Mouse (Mus musculus) liver, embryonic 11.5 days (tissue): ENCODE results near the gene Fance. TPM values are rescaled to one million over a fixed set of nuclear protein-coding genes. Genes with fewer than 3 reads are reported as not detected.

Source experiments
- ATAC-seq: fragments of 200-750 bp; cut with Nextera tagmentation; replicated peaks from 2 replicates; pipeline ENCODE4 v1.8.0; 2017; ENCODE audit warnings: moderate number of reproducible peaks, mild to moderate bottlenecking, moderate TSS enrichment, moderate library complexity; ENCODE audit not compliant: low FRiP score
- DNase-seq: peaks from one replicate; pipeline ENCODE4 v3.0.0-alpha.2; 2017; ENCODE audit warnings: low spot score
- H3K27ac ChIP-seq: fragments of 300-500 bp; sonication (generic); 2 replicates; pipeline ENCODE4 v1.5.1; 2014; ENCODE audit warnings: mild to moderate bottlenecking, low read depth, low read length, control low read depth
- H3K27me3 ChIP-seq: fragments of 300-500 bp; sonication (generic); replicated peaks from 2 replicates; pipeline ENCODE4 v1.6.1; 2014; ENCODE audit warnings: low read length, mixed read lengths; ENCODE audit not compliant: control insufficient read depth, insufficient read depth
- H3K36me3 ChIP-seq: fragments of 300-500 bp; sonication (generic); 2 replicates; pipeline ENCODE4 v1.6.1; 2014; ENCODE audit warnings: mild to moderate bottlenecking, low read length, moderate library complexity, mixed read lengths; ENCODE audit not compliant: control insufficient read depth, insufficient read depth
- H3K4me1 ChIP-seq: fragments of 300-500 bp; sonication (generic); replicated peaks from 2 replicates; pipeline ENCODE4 v1.6.1; 2014; ENCODE audit warnings: low read length, mixed read lengths; ENCODE audit not compliant: control insufficient read depth, insufficient read depth
- H3K4me2 ChIP-seq: fragments of 300-500 bp; sonication (generic); 2 replicates; pipeline ENCODE4 v1.6.1; 2014; ENCODE audit warnings: mild to moderate bottlenecking, control low read depth, moderate library complexity
- H3K4me3 ChIP-seq: fragments of 300-500 bp; sonication (generic); 2 replicates; pipeline ENCODE4 v1.5.1; 2014; ENCODE audit warnings: low read depth, low read length, control low read depth
- H3K9ac ChIP-seq: fragments of 300-500 bp; sonication (generic); 2 replicates; pipeline ENCODE4 v1.6.1; 2014; ENCODE audit warnings: low read depth, low read length, control low read depth
- H3K9me3 ChIP-seq: fragments of 300-500 bp; sonication (generic); 2 replicates; pipeline ENCODE4 v1.6.1; 2016; ENCODE audit warnings: low read length, inconsistent platforms, mixed read lengths; ENCODE audit not compliant: control insufficient read depth
- WGBS: fragments of 180-500 bp; shearing (Covaris S2); extraction: QIAGEN DNeasy Blood & Tissue Kit; methylation state at CpG from one replicate; pipeline ENCODE4 v1.1.7; 2014; 5-methylcytosine and 5-hydroxymethylcytosine counted together
- polyA plus RNA-seq: library from polyadenylated mRNA; unstranded; fragments of >200 nt; fragmentation: Nextera tagmentation; extraction: Ambion mirVana; gene quantifications from 2 replicates; pipeline ENCODE4 v1.2.1, GENCODE M21; 2014

Fance gene
- polyA plus RNA-seq, 1 experiment from 2014 or later: 31.1 TPM

DNA sequence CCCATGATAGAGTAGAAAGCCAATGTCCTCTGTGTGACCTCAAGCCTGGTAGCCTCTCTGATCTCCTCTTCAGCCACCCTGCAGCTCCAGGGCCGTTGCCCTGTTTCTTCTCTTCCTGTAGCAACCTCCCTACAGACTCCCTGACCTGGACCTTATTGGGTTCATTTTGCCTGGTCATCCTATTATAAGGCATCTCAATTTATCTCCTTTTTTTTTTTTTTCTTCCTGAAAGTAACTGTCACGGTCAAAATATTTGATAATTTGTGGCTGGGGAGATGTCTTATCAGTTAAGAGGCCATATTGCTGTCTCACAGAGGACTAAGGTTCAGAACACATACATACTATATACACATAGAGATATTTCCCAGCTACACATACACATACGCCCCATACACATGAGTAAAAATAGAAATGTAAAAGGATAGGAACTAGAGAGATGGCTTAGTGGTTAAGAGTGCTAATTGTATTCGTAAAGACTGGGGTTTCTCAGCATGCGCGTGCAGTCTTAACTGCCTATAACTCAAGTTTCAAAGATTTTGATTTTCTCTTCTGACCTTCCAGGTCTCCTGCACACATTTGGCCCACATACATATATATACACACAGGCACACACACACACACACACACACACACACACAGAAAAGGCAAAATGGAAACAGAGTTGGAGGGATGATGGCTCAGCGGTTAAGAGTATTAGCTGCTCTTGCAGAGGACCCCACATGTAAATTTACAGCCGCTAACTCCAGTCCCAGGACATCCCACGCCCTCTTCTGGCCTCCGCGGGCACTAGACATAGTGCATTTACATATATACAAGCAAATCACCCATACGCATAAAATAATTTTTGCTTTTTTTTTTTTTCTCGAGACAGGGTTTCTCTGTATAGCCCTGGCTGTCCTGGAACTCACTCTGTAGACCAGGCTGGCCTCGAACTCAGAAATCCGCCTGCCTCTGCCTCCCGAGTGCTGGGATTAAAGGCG, 797 bp upstream of the Fance start:
- Histone ChIP-seq H3K9ac (peak overlapping the region; percentile 46; the same call in 1 of the 2 replicates), H3K36me3 (peaks cover 13% of the 10 kb centered on the region; the same call in 1 of the 2 replicates), H3K4me3 (peak overlapping the region; percentile 85), H3K9me3 (no peaks in the 10 kb centered on the region), H3K27me3 (no peaks in the 10 kb centered on the region), H3K4me1 (peaks cover 33% of the 10 kb centered on the region), H3K4me2 (peak overlapping the region; percentile 89), H3K27ac (peak overlapping the region; percentile 74)
- DNase-seq (no peak), ATAC-seq (peak; percentile 10)
- 17% methylated on average over 17 of the region's 17 CpGs for WGBS

DNA sequence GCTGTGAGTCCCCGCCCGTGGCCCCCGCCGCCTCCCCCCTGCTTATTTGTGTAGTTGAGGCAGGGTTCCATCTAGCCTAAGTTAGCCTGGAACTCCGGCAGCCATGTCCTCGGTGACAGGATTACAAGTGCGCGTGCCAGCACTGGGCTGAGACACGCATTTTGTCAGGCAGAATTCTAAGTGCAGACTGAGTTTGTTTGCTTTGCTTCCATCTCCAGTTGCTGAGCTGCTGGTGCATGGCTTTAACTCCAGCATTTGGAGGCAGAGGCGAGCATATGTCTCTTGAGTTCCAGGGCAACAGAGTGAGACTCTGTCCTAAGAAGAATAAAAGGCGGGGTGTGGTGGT, 534 bp downstream of the Fance start:
- no peaks in the 10 kb centered on the region for H3K9me3 ChIP-seq
- 3% methylated on average over 11 of the region's 11 CpGs for WGBS
- peak overlapping the region; percentile 85 for H3K4me3 ChIP-seq
- H3K4me2 ChIP-seq: peak overlapping the region; percentile 89
- no peaks in the 10 kb centered on the region for H3K27me3 ChIP-seq
- H3K9ac ChIP-seq: peak overlapping the region; percentile 88
- peaks cover 35% of the 10 kb centered on the region for H3K4me1 ChIP-seq
- ATAC-seq (peak; percentile 25), DNase-seq (no peak)
- peak overlapping the region; percentile 91 for H3K27ac ChIP-seq
- peaks cover 17% of the 10 kb centered on the region; the same call in 1 of the 2 replicates for H3K36me3 ChIP-seq

DNA sequence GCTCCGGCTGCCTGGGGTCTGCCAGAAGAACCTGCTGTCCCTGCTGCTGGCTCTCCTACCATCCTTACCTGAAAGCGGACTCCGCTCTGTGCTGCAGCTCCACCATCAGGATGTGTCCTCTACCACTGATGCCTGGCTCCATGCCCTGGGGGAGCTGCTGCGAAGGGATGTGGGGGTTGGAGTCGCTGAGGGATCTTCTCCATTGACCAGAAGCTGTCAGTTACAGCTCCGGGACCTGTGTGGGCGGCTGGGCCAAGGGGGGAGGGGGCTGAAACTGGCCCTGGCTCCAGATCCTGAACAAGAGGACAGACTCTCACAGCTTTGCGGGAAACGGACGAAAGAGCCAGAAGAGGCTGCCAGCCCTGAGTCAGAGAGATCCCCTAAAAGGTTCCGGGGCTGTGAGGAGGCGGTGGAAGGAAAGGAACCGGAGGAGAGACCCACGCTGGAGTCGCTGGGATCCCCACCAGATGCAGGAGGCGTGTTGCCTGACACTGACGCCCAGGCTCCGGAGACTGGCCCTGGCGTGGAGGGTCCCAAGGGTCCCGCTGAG, 2.4 kb downstream of the Fance start:
- peaks cover 35% of the 10 kb centered on the region for H3K4me1 ChIP-seq
- 92% methylated on average over 20 of the region's 20 CpGs for WGBS

DNA sequence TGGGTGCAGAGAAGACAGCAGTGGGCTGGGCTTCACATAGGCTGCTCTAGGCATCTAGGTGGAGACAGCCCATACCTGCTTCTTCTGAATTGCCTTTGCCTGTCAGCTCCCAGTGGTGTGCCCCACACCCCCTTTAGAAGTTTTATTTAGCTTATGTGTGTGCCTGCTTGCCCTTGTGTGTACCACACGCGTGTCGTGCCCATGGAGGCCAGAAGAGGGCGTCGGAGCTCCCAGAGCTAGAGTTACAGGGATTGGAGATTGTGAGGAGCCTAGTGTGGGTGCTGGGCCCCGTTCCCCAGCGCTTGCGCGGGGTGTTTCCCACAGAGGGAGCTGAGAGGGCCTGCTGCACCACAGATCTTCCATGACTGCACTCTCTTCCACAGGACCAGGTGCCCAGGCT, 3.2 kb downstream of the Fance start:
- DNase-seq (no peak), ATAC-seq (no peak)
- H3K36me3 ChIP-seq: peaks cover 25% of the 10 kb centered on the region
- peaks cover 35% of the 10 kb centered on the region for H3K4me1 ChIP-seq
- no peak overlapping the region for H3K4me2 ChIP-seq
- H3K9ac ChIP-seq: no peak overlapping the region
- no peak overlapping the region for H3K27ac ChIP-seq
- H3K27me3 ChIP-seq: no peaks in the 10 kb centered on the region
- H3K4me3 ChIP-seq: no peak overlapping the region
- H3K9me3 ChIP-seq: no peaks in the 10 kb centered on the region
- 89% methylated on average over 9 of the region's 9 CpGs for WGBS

More for the DNA sequence above, 2.4 kb downstream of the Fance start:
- H3K9ac ChIP-seq: no peak overlapping the region; the same call in 1 of the 2 replicates
- H3K27ac ChIP-seq: no peak overlapping the region
- H3K9me3 ChIP-seq: no peaks in the 10 kb centered on the region
- no peaks in the 10 kb centered on the region for H3K27me3 ChIP-seq
- H3K36me3 ChIP-seq: peaks cover 21% of the 10 kb centered on the region; the same call in 1 of the 2 replicates
- no peak overlapping the region for H3K4me3 ChIP-seq
- DNase-seq: no peak
- ATAC-seq: no peak
- H3K4me2 ChIP-seq: no peak overlapping the region; the same call in 1 of the 2 replicates

DNA sequence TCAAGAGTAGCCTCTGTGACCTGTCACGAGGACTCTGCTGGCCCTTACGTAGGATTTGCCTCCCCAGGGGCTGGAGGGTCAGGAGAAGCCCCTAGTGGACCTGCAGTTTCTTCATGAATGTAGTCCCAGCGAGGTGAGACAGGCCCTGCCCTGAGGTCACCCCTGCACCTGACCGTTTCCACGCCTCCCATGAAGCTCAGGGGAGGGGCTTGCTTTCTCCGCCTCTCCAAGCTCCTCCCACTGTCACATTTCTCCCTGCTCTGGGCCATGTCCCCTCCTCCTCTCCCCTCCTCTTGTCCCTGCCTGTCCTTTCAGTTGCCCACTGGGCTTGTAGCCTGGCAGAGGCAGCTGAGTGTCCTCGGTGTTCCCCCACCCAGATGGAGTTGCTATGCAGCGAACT, 3.8 kb downstream of the Fance start:
- peaks cover 25% of the 10 kb centered on the region for H3K36me3 ChIP-seq
- no peak overlapping the region for H3K4me3 ChIP-seq
- no peak for DNase-seq
- H3K27ac ChIP-seq: no peak overlapping the region
- H3K4me2 ChIP-seq: no peak overlapping the region
- WGBS: 62% methylated on average over 8 of the region's 8 CpGs
- H3K27me3 ChIP-seq: no peaks in the 10 kb centered on the region
- H3K9me3 ChIP-seq: no peaks in the 10 kb centered on the region
- no peak for ATAC-seq
- H3K4me1 ChIP-seq: peaks cover 34% of the 10 kb centered on the region
- no peak overlapping the region for H3K9ac ChIP-seq

DNA sequence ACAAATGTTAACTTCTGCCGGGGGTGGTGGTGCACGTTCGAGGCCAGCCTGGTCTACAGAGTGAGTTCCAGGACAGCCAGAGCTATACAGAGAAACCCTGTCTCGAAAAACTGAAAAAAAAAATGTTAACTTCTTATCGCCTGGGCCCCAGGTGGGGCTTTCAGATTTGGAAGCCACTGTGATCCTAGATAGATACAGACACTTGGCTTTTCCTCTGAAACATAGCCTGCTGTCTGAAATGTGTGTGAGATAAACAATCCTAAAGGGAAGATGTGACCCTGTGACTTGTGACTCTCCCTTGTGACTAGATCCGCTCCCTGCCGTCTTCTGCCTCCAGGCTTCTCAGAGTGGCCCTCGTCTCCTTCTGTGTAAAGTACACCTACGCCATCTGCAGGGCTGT, 4.4 kb downstream of the Fance start:
- no peak overlapping the region for H3K4me2 ChIP-seq
- H3K36me3 ChIP-seq: peaks cover 25% of the 10 kb centered on the region
- 68% methylated on average over 9 of the region's 9 CpGs for WGBS
- no peaks in the 10 kb centered on the region for H3K9me3 ChIP-seq
- no peak for DNase-seq
- H3K4me3 ChIP-seq: no peak overlapping the region
- 0 out of 2 replicates have a peak, but pooled peaks have one; percentile 11 for ATAC-seq
- peaks cover 30% of the 10 kb centered on the region for H3K4me1 ChIP-seq
- no peak overlapping the region; the same call in 1 of the 2 replicates for H3K27ac ChIP-seq
- H3K9ac ChIP-seq: no peak overlapping the region
- H3K27me3 ChIP-seq: no peaks in the 10 kb centered on the region

DNA sequence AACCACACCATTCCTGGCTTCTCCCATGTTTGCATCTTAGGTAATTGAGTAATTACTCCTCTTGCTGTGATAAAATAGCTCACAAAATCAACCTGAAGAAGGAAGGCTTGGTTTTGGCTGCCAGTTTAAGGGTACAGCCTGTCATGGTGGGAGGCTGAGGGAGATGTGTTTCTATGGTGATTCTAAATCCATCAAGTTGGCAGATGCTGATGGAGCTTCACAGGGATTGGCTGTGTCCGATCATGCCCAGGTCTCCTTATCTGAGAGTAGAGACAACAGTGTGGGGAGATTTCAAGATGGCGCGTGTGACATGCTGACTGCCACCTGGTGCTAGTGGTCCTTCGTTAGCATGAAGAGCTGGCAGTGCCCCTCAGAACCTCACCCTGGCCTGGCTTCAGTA, 8.4 kb downstream of the Fance start:
- no peaks in the 10 kb centered on the region for H3K27me3 ChIP-seq
- peaks cover 25% of the 10 kb centered on the region for H3K36me3 ChIP-seq
- no peak for ATAC-seq

DNA sequence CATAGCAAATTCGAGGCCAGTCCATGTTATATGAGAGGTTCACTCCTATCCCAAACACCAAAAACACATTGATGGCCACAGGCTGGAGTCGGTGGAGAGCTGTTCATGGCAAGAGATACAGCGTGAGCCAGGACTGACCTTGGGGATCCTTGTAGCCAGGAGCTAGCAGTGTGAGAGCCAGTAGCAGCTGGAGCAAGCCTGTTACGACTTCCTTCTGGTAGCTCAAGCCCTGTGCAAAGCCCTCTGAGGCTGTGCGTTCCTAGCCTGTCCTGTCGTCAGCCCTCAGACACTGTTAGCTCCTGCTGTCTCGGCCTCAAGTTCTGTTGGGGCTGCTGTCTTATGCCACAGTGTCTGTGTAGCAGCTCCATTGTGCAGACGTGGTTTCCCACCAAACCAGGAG, 10.5 kb downstream of the Fance start:
- whole genome bisulfite sequencing: 90% methylated on average over 8 of the region's 8 CpGs
- DNase-seq (no peak), ATAC-seq (no peak)
- Histone ChIP-seq H3K27me3 (no peaks in the 10 kb centered on the region), H3K9me3 (no peaks in the 10 kb centered on the region), H3K9ac (no peak overlapping the region), H3K4me2 (no peak overlapping the region), H3K36me3 (peaks cover 21% of the 10 kb centered on the region), H3K4me3 (no peak overlapping the region), H3K4me1 (peaks cover 10% of the 10 kb centered on the region), H3K27ac (no peak overlapping the region)

More for the DNA sequence above, 8.4 kb downstream of the Fance start:
- H3K27ac ChIP-seq: no peak overlapping the region
- H3K4me2 ChIP-seq: no peak overlapping the region
- no peaks in the 10 kb centered on the region for H3K9me3 ChIP-seq
- no peak overlapping the region for H3K4me3 ChIP-seq
- peaks cover 12% of the 10 kb centered on the region for H3K4me1 ChIP-seq
- no peak for DNase-seq
- no peak overlapping the region for H3K9ac ChIP-seq
- 90% methylated on average over 4 of the region's 4 CpGs for WGBS
